Mouse (Mus musculus): ENCODE measurements around the gene 1700001P01Rik. TPM values are rescaled to one million over a fixed set of nuclear protein-coding genes. Genes with fewer than 3 reads are reported as not detected.

1700001P01Rik gene
- polyA plus RNA-seq, 1 experiment from 2014 or later: 0.84 TPM

GRCm38 (mm10) chr11:97769704-97770103, 6.0 kb downstream of the 1700001P01Rik start:
- H3K27me3 ChIP-seq: no peaks in the 10 kb centered on the region
- no peak overlapping the region for H3K4me2 ChIP-seq
- 40% methylated on average over 2 of the region's 2 CpGs for WGBS
- H3K36me3 ChIP-seq: no peaks in the 10 kb centered on the region
- no peak overlapping the region for H3K9ac ChIP-seq
- H3K9me3 ChIP-seq: no peaks in the 10 kb centered on the region
- ATAC-seq (ENCODE audit: insufficient number of reproducible peaks, insufficient read depth, low FRiP score, low TSS enrichment, low read depth): no peak
- H3K27ac ChIP-seq: no peak overlapping the region
- peaks cover 12% of the 10 kb centered on the region for H3K4me1 ChIP-seq
- no peak overlapping the region for H3K4me3 ChIP-seq

DNA sequence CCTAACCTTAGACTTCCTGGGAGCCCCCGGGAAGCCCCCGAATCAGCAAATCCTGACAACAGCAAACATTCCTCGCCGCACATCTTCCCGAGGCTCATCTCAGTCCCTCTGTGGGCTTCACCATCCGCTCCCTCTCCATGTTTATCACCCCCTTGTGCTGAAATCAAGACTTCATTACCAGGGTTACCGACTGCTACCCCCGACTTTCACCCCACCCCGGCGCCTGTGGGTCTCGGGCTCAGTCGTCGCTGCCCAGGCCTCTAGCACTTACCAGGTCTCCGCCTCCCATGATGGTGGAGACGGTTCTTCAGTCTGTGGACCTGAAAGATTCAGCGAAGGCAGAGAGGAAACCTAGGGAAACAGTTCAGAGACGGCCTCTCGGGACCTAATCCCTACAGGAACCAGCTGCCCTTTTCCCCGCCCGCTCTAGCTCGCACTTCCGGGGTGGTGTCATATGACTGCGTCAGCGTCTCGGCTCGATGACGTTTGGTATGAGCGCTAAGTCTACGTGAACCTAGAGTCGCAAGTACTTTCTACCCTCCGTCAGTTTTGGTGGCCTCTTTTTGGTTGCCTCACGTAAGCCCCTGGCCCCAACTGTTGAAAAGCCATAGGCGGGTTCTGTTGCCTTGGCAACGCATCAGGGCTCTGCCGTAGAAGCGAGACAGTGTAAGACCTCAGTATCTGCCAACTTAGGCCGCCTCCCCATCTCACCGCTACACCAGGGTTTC, 9.4 kb downstream of the 1700001P01Rik start, which contains the start of gene Cwc25:
TSS of gene Cwc25 (minus strand) at position 403 of the 728 bp plus-strand sequence.
- Histone ChIP-seq H3K9ac (peak within 1 kb of the TSS; percentile 93), H3K4me3 (peak within 1 kb of the TSS; percentile 93), H3K9me3 (no peaks in the 10 kb centered on the region), H3K36me3 (peaks cover 30% of the 10 kb centered on the region), H3K4me2 (peak within 1 kb of the TSS; percentile 88), H3K27me3 (no peaks in the 10 kb centered on the region), H3K27ac (peak within 1 kb of the TSS; percentile 95), H3K4me1 (peaks cover 18% of the 10 kb centered on the region)
- WGBS: under 1% methylated on average over 38 of the region's 38 CpGs
- ATAC-seq (ENCODE audit: insufficient number of reproducible peaks, insufficient read depth, low FRiP score, low TSS enrichment, low read depth): peak; percentile 83

GRCm38 (mm10) chr11:97761638-97762037, 14.1 kb downstream of the 1700001P01Rik start:
- H3K4me1 ChIP-seq: peaks cover 18% of the 10 kb centered on the region
- no peak overlapping the region for H3K9ac ChIP-seq
- no peaks in the 10 kb centered on the region for H3K9me3 ChIP-seq
- no peak for ATAC-seq (ENCODE audit: insufficient number of reproducible peaks, insufficient read depth, low FRiP score, low TSS enrichment, low read depth)
- H3K4me3 ChIP-seq: no peak overlapping the region
- no peak overlapping the region for H3K4me2 ChIP-seq
- no peaks in the 10 kb centered on the region for H3K27me3 ChIP-seq
- H3K36me3 ChIP-seq: peaks cover 73% of the 10 kb centered on the region
- H3K27ac ChIP-seq: no peak overlapping the region

DNA sequence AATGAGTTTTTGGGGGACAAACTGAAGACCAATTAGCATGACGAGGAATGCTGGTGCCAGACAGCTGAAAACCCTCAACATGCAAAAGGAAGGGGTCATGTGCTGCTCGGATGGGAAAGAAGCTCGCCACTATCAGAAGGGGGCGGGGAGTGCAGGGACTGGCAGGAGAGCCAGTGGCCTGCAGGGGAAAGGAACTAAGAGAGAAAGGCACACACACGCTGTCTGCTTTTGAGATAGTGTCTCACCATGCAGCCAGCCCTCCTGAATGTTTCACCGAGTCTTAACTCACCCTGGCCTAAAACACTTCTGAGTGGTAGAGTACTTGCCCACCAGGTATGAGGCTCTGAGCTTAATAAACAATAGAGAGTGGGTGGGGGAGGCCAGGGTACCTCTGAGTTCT, 16.8 kb downstream of the 1700001P01Rik start:
- no peak overlapping the region for H3K4me3 ChIP-seq
- H3K27ac ChIP-seq: no peak overlapping the region
- H3K36me3 ChIP-seq: peaks cover 89% of the 10 kb centered on the region
- no peaks in the 10 kb centered on the region for H3K4me1 ChIP-seq
- H3K4me2 ChIP-seq: no peak overlapping the region
- WGBS: 89% methylated on average over 6 of the region's 6 CpGs
- no peak overlapping the region for H3K9ac ChIP-seq
- no peaks in the 10 kb centered on the region for H3K9me3 ChIP-seq
- no peak for ATAC-seq (ENCODE audit: insufficient number of reproducible peaks, insufficient read depth, low FRiP score, low TSS enrichment, low read depth)
- H3K27me3 ChIP-seq: no peaks in the 10 kb centered on the region

DNA sequence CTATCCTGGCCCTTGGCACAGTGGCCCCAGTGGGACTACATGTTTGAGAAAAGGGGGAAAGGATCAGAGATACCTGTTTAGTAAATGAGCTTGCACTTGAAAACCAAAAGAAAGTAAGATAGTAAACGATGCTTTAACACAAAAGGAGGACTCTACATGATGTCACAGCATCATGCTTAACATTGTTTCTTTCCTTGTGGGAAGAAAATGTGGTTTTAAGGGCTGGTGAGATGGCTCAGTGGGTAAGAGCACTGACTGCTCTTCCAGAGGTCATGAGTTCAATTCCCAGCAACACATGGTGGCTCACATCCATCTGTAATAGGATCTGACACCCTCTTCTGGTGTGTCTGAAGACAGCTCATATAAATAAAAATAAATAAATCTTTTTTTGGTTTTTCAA, 17.6 kb downstream of the 1700001P01Rik start:
- Histone ChIP-seq H3K9ac (no peak overlapping the region), H3K9me3 (no peaks in the 10 kb centered on the region), H3K27ac (no peak overlapping the region), H3K27me3 (no peaks in the 10 kb centered on the region), H3K4me1 (no peaks in the 10 kb centered on the region), H3K4me3 (no peak overlapping the region), H3K4me2 (no peak overlapping the region), H3K36me3 (peaks cover 91% of the 10 kb centered on the region)
- ATAC-seq (ENCODE audit: insufficient number of reproducible peaks, insufficient read depth, low FRiP score, low TSS enrichment, low read depth): no peak
- 93% methylated on average over 1 of the region's 1 CpGs for WGBS

DNA sequence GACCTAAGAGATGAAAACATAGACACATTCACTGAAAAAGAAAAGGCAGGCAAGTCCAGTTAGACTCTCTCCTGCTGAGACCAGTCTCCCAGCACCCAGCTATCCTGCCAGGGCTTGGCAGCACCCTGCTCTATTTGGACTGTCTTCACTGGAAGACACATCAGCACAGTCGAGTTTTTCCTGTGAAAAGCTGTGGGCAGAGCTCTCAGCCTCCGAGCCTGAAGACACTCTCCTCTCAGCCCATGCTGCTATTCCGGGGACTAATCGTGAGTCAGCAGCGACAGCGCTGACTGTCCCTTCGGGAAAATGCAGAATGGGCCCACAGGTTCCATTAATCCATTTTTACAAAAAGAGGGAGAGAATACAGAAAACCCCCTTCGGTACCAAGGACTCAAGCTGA, 22.4 kb downstream of the 1700001P01Rik start:
- no peaks in the 10 kb centered on the region for H3K27me3 ChIP-seq
- H3K9ac ChIP-seq: no peak overlapping the region
- no peak overlapping the region for H3K4me3 ChIP-seq
- H3K27ac ChIP-seq: no peak overlapping the region
- WGBS: 94% methylated on average over 8 of the region's 8 CpGs
- no peak for ATAC-seq (ENCODE audit: insufficient number of reproducible peaks, insufficient read depth, low FRiP score, low TSS enrichment, low read depth)
- H3K9me3 ChIP-seq: no peaks in the 10 kb centered on the region
- no peak overlapping the region for H3K4me2 ChIP-seq
- H3K4me1 ChIP-seq: no peaks in the 10 kb centered on the region
- H3K36me3 ChIP-seq: peaks cover 91% of the 10 kb centered on the region

GRCm38 (mm10) chr11:97748496-97748895, 27.2 kb downstream of the 1700001P01Rik start:
- ATAC-seq (ENCODE audit: insufficient number of reproducible peaks, insufficient read depth, low FRiP score, low TSS enrichment, low read depth): no peak
- H3K9ac ChIP-seq: no peak overlapping the region
- WGBS: 89% methylated on average over 5 of the region's 5 CpGs
- peaks cover 72% of the 10 kb centered on the region for H3K36me3 ChIP-seq
- no peak overlapping the region for H3K4me3 ChIP-seq
- H3K4me2 ChIP-seq: no peak overlapping the region
- no peaks in the 10 kb centered on the region for H3K27me3 ChIP-seq
- peaks cover 2% of the 10 kb centered on the region for H3K4me1 ChIP-seq
- no peaks in the 10 kb centered on the region for H3K9me3 ChIP-seq
- H3K27ac ChIP-seq: no peak overlapping the region

GRCm38 (mm10) chr11:97747773-97748172, 27.9 kb downstream of the 1700001P01Rik start:
- WGBS: 93% methylated on average over 8 of the region's 8 CpGs

DNA sequence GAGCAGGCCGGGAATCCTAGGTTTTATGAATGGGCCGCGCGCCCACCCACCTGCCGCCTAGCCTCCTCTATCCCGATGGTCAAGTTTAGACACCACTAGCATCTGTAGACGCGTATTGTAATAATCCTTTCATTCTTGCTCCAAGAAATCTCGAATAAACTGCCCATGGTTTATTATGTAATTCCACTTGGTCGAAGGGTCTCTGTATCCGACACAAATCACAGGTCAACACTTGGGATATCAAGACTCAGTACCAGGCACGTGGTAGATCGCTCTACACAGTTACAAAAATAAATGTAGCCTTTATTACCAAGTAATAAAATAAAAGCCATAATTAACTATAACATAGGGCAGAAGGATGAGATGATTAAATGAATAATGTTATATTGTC, 30.4 kb downstream of the 1700001P01Rik start:
- no peak for ATAC-seq (ENCODE audit: insufficient number of reproducible peaks, insufficient read depth, low FRiP score, low TSS enrichment, low read depth)
- H3K4me2 ChIP-seq: peak overlapping the region; percentile 55
- H3K4me1 ChIP-seq: peaks cover 21% of the 10 kb centered on the region
- H3K27me3 ChIP-seq: no peaks in the 10 kb centered on the region
- 13% methylated on average over 13 of the region's 13 CpGs for WGBS
- H3K9me3 ChIP-seq: no peaks in the 10 kb centered on the region
- H3K4me3 ChIP-seq: peak overlapping the region; percentile 76
- H3K36me3 ChIP-seq: peaks cover 43% of the 10 kb centered on the region
- no peak overlapping the region for H3K9ac ChIP-seq
- H3K27ac ChIP-seq: peak overlapping the region; percentile 94; the same call in 1 of the 2 replicates

More at GRCm38 (mm10) chr11:97747773-97748172, 27.9 kb downstream of the 1700001P01Rik start:
- Histone ChIP-seq H3K36me3 (peaks cover 65% of the 10 kb centered on the region), H3K9ac (no peak overlapping the region), H3K4me3 (no peak overlapping the region), H3K27me3 (no peaks in the 10 kb centered on the region), H3K9me3 (no peaks in the 10 kb centered on the region), H3K4me1 (peaks cover 9% of the 10 kb centered on the region), H3K27ac (no peak overlapping the region), H3K4me2 (no peak overlapping the region)
- no peak for ATAC-seq (ENCODE audit: insufficient number of reproducible peaks, insufficient read depth, low FRiP score, low TSS enrichment, low read depth)

DNA sequence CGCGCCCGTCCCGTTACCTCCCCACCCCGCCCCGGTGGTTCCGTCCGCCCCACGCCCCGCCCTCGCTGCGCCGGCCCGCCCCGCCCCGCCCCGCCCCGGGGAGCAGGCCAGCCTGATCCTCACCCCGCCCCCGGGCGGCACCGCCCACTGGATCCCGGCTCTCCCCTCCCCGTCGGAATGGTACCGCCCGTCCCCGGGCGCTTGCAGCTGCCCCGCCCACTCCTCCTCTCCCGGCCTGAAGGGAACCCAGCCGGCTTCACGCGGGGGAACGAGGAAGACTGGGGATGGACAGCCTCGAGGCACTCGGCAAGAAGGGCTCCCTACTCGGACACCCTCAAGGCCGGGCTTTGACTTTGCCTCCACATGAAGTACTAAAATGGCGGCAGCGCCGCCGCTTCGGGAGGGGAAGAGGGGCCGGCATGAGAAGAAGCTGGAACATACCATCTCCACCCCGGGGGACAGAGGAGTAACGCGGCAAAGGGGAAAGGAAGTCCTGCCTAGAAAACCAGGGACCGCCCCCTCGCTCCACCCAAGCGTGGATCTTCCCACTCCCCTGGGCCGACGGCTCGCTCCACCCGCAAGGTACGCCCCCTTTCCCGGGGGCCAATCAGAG, 30.9 kb downstream of the 1700001P01Rik start:
- peak overlapping the region; percentile 94 for H3K27ac ChIP-seq
- peaks cover 26% of the 10 kb centered on the region for H3K4me1 ChIP-seq
- no peaks in the 10 kb centered on the region for H3K9me3 ChIP-seq
- WGBS: under 1% methylated on average over 41 of the region's 57 CpGs
- ATAC-seq (ENCODE audit: insufficient number of reproducible peaks, insufficient read depth, low FRiP score, low TSS enrichment, low read depth): peak; percentile 94
- H3K4me2 ChIP-seq: peak overlapping the region; percentile 82
- H3K36me3 ChIP-seq: peaks cover 38% of the 10 kb centered on the region
- no peaks in the 10 kb centered on the region for H3K27me3 ChIP-seq
- peak overlapping the region; percentile 90 for H3K9ac ChIP-seq
- peak overlapping the region; percentile 76 for H3K4me3 ChIP-seq

DNA sequence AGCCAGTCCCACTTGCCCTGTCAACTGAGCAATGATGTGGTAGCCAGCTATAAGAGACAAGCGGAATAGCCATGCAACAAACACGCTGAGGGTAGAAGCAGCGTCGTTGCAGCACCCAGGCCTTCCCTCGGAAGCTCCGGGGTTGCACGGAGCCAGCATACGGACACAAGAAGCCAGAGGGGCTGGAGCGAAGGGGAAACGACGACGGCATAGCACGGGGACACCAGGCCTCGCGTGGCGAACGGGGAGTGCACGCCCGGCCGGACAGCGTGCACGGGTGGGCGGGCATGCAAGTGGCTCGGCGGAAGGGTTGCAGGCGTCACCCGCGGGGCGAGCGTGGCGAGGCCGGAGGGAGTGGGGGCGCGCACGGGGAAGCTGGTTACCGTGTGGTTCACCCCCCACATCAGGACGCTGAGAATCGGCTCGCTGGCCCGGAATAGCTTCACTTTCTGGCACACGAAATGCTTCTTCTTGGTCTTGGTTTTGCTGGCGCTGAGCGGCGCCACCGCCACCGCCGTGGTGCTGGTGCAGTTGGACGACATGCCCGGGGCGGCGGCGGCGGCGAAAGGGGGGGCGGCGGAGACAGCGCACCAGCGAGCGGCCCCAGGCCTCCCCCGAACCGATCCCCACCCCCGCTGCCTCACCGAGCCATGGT, 31.5 kb downstream of the 1700001P01Rik start, which contains the start of gene Pip4k2b:
TSS of gene Pip4k2b (minus strand) at position 642 of the 655 bp plus-strand sequence.
- peaks cover 32% of the 10 kb centered on the region for H3K36me3 ChIP-seq
- H3K4me1 ChIP-seq: peaks cover 26% of the 10 kb centered on the region
- H3K4me2 ChIP-seq: peak within 1 kb of the TSS; percentile 82
- WGBS: 1% methylated on average over 59 of the region's 63 CpGs
- peak within 1 kb of the TSS; percentile 90 for H3K9ac ChIP-seq
- peak within 1 kb of the TSS; percentile 76 for H3K4me3 ChIP-seq
- peak within 1 kb of the TSS; percentile 94 for H3K27ac ChIP-seq
- H3K9me3 ChIP-seq: no peaks in the 10 kb centered on the region
- no peaks in the 10 kb centered on the region for H3K27me3 ChIP-seq
- peak; percentile 29 for ATAC-seq (ENCODE audit: insufficient number of reproducible peaks, insufficient read depth, low FRiP score, low TSS enrichment, low read depth)

All from embryonic facial prominence, embryonic 13.5 days (tissue).